ENCODE assay signal across 13 mouse cellular contexts in genomic region chr9:102629052-102629451, GRCm38 (mm10).
"Had no signal": no experiment of that assay in that cellular context is flagged by ENCODE, and none has a peak within 500 bp of the region (broad histone marks: within the 10 kb centered on the region; RNA-seq: fewer than 3 reads in every experiment).

No protein-coding gene starts in this region.

- ATAC-seq: midbrain, embryonic 16.5 days had no signal

- H3K27ac ChIP-seq: liver, embryonic 14.5 days; midbrain, embryonic 10.5 days; midbrain, embryonic 12.5 days; neural tube, embryonic 12.5 days had no signal

- DNase-seq: lung, adult 2 months; lung, postnatal 10 days; lung, postnatal 4 days; midbrain, embryonic 14.5 days; right cerebral cortex, postnatal 14 days; thymus, adult 18-20 months; thymus, postnatal 36 days had no signal

- H3K4me3 ChIP-seq: lung, embryonic 15.5 days; midbrain, embryonic 10.5 days; midbrain, embryonic 12.5 days; neural tube, embryonic 12.5 days had no signal

- H3K4me2 ChIP-seq: lung, embryonic 15.5 days; midbrain, embryonic 12.5 days; neural tube, embryonic 12.5 days had no signal

- H3K9ac ChIP-seq: liver, embryonic 14.5 days; lung, embryonic 15.5 days; midbrain, embryonic 12.5 days; neural tube, embryonic 12.5 days had no signal

- H3K27me3 ChIP-seq: lung, embryonic 15.5 days; midbrain, embryonic 12.5 days; neural tube, embryonic 12.5 days had no signal

- H3K9me3 ChIP-seq: lung, embryonic 15.5 days; midbrain, embryonic 10.5 days; midbrain, embryonic 12.5 days; neural tube, embryonic 12.5 days had no signal
